Mouse (Mus musculus) ES-Bruce4 (cell line): Measurements from ENCODE around the gene Ltbp2. TPM values are rescaled to one million over a fixed set of nuclear protein-coding genes. Genes with fewer than 3 reads are reported as not detected.

Experiments used
- H3K27ac ChIP-seq: 2 replicates; pipeline ENCODE4 v1.5.1; 2012; ENCODE audit warnings: low read length, inconsistent platforms; ENCODE audit not compliant: insufficient read depth
- H3K27me3 ChIP-seq: 2 replicates; pipeline ENCODE4 v1.6.1; 2012; ENCODE audit warnings: mild to moderate bottlenecking, low read length, inconsistent platforms; ENCODE audit not compliant: control insufficient read depth, poor library complexity, insufficient read depth, severe bottlenecking
- H3K36me3 ChIP-seq: 2 replicates; pipeline ENCODE4 v1.6.1; 2012; ENCODE audit warnings: inconsistent platforms, mild to moderate bottlenecking, low read length, moderate library complexity; ENCODE audit not compliant: control insufficient read depth, poor library complexity, insufficient read depth, severe bottlenecking
- H3K4me1 ChIP-seq: one replicate; pipeline ENCODE4 v1.8.1; 2011; ENCODE audit warnings: low read length; ENCODE audit not compliant: control insufficient read depth, insufficient read depth
- H3K4me3 ChIP-seq: 2 replicates; pipeline ENCODE4 v1.5.1; 2011; ENCODE audit warnings: low read depth, mild to moderate bottlenecking, low read length
- H3K9ac ChIP-seq: 2 replicates; pipeline ENCODE4 v1.6.1; 2012; ENCODE audit warnings: low read depth, mild to moderate bottlenecking, inconsistent platforms; ENCODE audit not compliant: poor library complexity, severe bottlenecking
- H3K9me3 ChIP-seq: replicated peaks from 2 replicates; pipeline ENCODE4 v1.6.1; 2012; ENCODE audit warnings: mild to moderate bottlenecking, low read length, inconsistent platforms; ENCODE audit not compliant: control insufficient read depth, poor library complexity, insufficient read depth, severe bottlenecking
- CTCF ChIP-seq: IDR thresholded peaks from one replicate; pipeline ENCODE4 v1.8.1; 2011; ENCODE audit warnings: low read depth, low read length
- EP300 ChIP-seq: IDR thresholded peaks from 2 replicates; pipeline ENCODE4 v1.6.1; 2011; ENCODE audit warnings: low read depth, low read length; ENCODE audit not compliant: insufficient read depth
- POLR2A ChIP-seq: IDR thresholded peaks from one replicate; pipeline ENCODE4 v1.8.1; 2011; ENCODE audit warnings: low read length; ENCODE audit not compliant: insufficient read depth
- polyA plus RNA-seq: library from polyadenylated mRNA; stranded (reverse); fragments of >200 nt; gene quantifications from 2 replicates; pipeline ENCODE4 v1.2.4, GENCODE M21; 2011; ENCODE audit warnings: low read depth; ENCODE audit not compliant: missing spikeins, insufficient read depth, insufficient read length

Gene Ltbp2
- polyA plus RNA-seq, 1 experiment: 1.9 TPM

- no peaks in the 10 kb centered on the region for H3K9me3 ChIP-seq
- H3K36me3 ChIP-seq: no peaks in the 10 kb centered on the region
- no peaks in the 10 kb centered on the region for H3K27me3 ChIP-seq
- no peak overlapping the region for H3K9ac ChIP-seq
- H3K4me3 ChIP-seq: no peak overlapping the region
- peaks cover 2% of the 10 kb centered on the region for H3K4me1 ChIP-seq
- no peak for TF ChIP-seq POLR2A
- no peak for TF ChIP-seq CTCF
- no peak for TF ChIP-seq EP300
- no peak overlapping the region for H3K27ac ChIP-seq
Measured at GRCm38 (mm10) chr12:84865431-84865830, 10.9 kb downstream of the Ltbp2 start.

DNA sequence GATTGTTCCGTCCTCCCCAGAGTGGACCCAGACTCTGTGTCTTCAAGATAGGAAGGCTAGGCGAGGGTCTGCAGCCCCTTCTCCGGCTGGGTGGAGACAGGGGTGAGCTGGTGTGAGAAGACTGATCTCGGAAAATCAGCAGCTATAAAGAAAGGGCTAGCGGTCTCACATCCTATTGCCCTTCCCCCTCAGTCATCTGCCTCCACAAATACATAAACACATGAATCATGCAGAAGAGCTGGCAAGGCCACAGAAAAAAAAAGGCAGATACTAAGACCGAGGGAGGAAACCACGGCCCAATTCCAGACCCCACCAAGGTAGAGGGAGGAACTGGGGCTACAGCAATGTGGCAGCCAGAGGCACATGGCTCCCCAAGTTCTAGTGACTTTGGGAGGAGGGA is 11.5 kb downstream of the Ltbp2 start:
- H3K27me3 ChIP-seq: no peaks in the 10 kb centered on the region
- no peak overlapping the region for H3K27ac ChIP-seq
- TF ChIP-seq EP300: no peak
- TF ChIP-seq POLR2A: no peak
- TF ChIP-seq CTCF: no peak
- peaks cover 2% of the 10 kb centered on the region for H3K4me1 ChIP-seq
- H3K9ac ChIP-seq: no peak overlapping the region
- H3K9me3 ChIP-seq: no peaks in the 10 kb centered on the region
- H3K36me3 ChIP-seq: no peaks in the 10 kb centered on the region
- no peak overlapping the region for H3K4me3 ChIP-seq

DNA sequence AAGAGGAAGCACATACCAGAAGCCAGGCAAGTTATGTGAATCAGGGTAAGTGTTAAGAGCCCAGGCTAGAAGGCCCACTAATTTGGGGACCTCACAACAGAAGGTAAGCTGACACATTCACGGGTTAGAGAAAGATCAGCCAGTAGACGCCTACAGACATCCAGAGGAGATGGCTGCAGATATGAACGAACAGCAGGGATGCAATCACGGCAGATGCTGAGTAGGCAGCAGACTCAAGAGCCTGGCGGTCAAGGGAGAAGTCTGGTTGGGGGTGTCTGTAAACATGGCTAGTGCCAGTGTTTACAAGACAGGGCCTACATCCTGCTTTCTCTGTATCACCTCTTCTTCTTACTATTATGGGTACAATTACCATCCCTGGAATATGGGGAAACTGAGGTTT is 13.1 kb downstream of the Ltbp2 start:
- TF ChIP-seq CTCF (no peak), POLR2A (no peak)
- Histone ChIP-seq H3K36me3 (no peaks in the 10 kb centered on the region), H3K27me3 (no peaks in the 10 kb centered on the region)

GRCm38 (mm10) chr12:84862136-84862910 is 14.0 kb downstream of the Ltbp2 start:
- H3K9me3 ChIP-seq: no peaks in the 10 kb centered on the region
- H3K36me3 ChIP-seq: no peaks in the 10 kb centered on the region
- TF ChIP-seq POLR2A: no peak
- TF ChIP-seq CTCF: no peak
- TF ChIP-seq EP300: no peak
- no peak overlapping the region for H3K27ac ChIP-seq
- H3K27me3 ChIP-seq: no peaks in the 10 kb centered on the region
- no peak overlapping the region for H3K4me3 ChIP-seq
- no peak overlapping the region for H3K9ac ChIP-seq
- peaks cover 4% of the 10 kb centered on the region for H3K4me1 ChIP-seq

More for the DNA sequence above, 13.1 kb downstream of the Ltbp2 start:
- H3K9me3 ChIP-seq: no peaks in the 10 kb centered on the region
- no peak overlapping the region for H3K27ac ChIP-seq
- H3K4me3 ChIP-seq: no peak overlapping the region
- H3K4me1 ChIP-seq: peaks cover 3% of the 10 kb centered on the region
- H3K9ac ChIP-seq: no peak overlapping the region

GRCm38 (mm10) chr12:84858149-84859113 is 17.9 kb downstream of the Ltbp2 start:
- H3K27me3 ChIP-seq: no peaks in the 10 kb centered on the region
- H3K4me1 ChIP-seq: peaks cover 4% of the 10 kb centered on the region
- H3K9ac ChIP-seq: no peak overlapping the region
- H3K4me3 ChIP-seq: no peak overlapping the region
- H3K27ac ChIP-seq: peak overlapping the region; percentile 54
- H3K9me3 ChIP-seq: no peaks in the 10 kb centered on the region
- TF ChIP-seq POLR2A (no peak), CTCF (no peak), EP300 (no peak)
- H3K36me3 ChIP-seq: no peaks in the 10 kb centered on the region
